Comparison of ENCODE assay signal across 7 mouse cellular contexts in genomic region chr16:42874910-42875851, GRCm38 (mm10). TPM values are rescaled to one million over a fixed set of nuclear protein-coding genes. Genes with fewer than 3 reads are reported as not detected.
DNase-seq lines count a peak whose midpoint lies in the region; ATAC-seq lines count a peak whose summit lies in the region.

No protein-coding gene starts in this region.

- H3K4me1 ChIP-seq in intestine, embryonic 15.5 days (replicated peaks), result no peaks in the 10 kb centered on the region
- peaks cover 25% of the 10 kb centered on the region for H3K4me1 ChIP-seq in midbrain, embryonic 10.5 days

- H3K4me2 ChIP-seq in intestine, embryonic 15.5 days (replicated peaks), result peak overlapping the region; percentile 58

- H3K9me3 ChIP-seq in intestine, embryonic 15.5 days, result no peaks in the 10 kb centered on the region
- no peaks in the 10 kb centered on the region for H3K9me3 ChIP-seq in midbrain, embryonic 10.5 days (replicated peaks)

- ATAC-seq in intestine, embryonic 15.5 days, result peak; percentile 95

- DNase-seq in adrenal gland, adult 2 months, result peak; percentile 99
- DNase-seq in embryo, embryonic 11.5 days (ENCODE audit: low read depth, low spot score), result peak; percentile 96
- DNase-seq in gastrocnemius, postnatal 36 days, result peak; percentile 97 to 98
- peak; percentile 99 to 100 for DNase-seq in left cerebral cortex, postnatal 25 days (ENCODE audit: low spot score in 2 of 2)
- DNase-seq in midbrain, embryonic 10.5 days (ENCODE audit: low spot score), result peak; percentile 98
- DNase-seq in right cerebral cortex, postnatal 4 days, result peak; percentile 96

- peak overlapping the region; percentile 61 for H3K9ac ChIP-seq in intestine, embryonic 15.5 days

- H3K4me3 ChIP-seq in intestine, embryonic 15.5 days (replicated peaks), result peak overlapping the region; percentile 68
- H3K4me3 ChIP-seq in midbrain, embryonic 10.5 days, result peak overlapping the region; percentile 75

- H3K36me3 ChIP-seq in intestine, embryonic 15.5 days, result no peaks in the 10 kb centered on the region
- no peaks in the 10 kb centered on the region for H3K36me3 ChIP-seq in midbrain, embryonic 10.5 days

- WGBS in intestine, embryonic 15.5 days, result under 1% methylated on average over 54 of the region's 54 CpGs
- under 1% methylated on average over 54 of the region's 54 CpGs for WGBS in midbrain, embryonic 10.5 days

- peak overlapping the region; percentile 99 for H3K27ac ChIP-seq in intestine, embryonic 15.5 days
- peak overlapping the region; percentile 98 for H3K27ac ChIP-seq in midbrain, embryonic 10.5 days (replicated peaks)

- no peaks in the 10 kb centered on the region for H3K27me3 ChIP-seq in intestine, embryonic 15.5 days (replicated peaks)
- no peaks in the 10 kb centered on the region for H3K27me3 ChIP-seq in midbrain, embryonic 10.5 days (ENCODE audit: low read depth, poor library complexity, severe bottlenecking)

- intact Hi-C loops in gastrocnemius, postnatal 36 days (cut with DNase I), result loop anchor here (10.0 kb wide), 1 partner anchor 700 kb away; no protein-coding TSS in a partner anchor
- intact Hi-C loops in left cerebral cortex, postnatal 25 days (cut with DNase I), result no loop called here

RNA-seq across cellular contexts. Expression of gene Zbtb20, which starts 0.5 kb away (rescaled TPM):
- 100 to 1,000 TPM; 113 to 128 TPM for total RNA-seq in adrenal gland, adult 2 months (2021)
- polyA plus RNA-seq in adrenal gland, adult 2 months (2012; rRNA removed), result 52.1 and 52.9 TPM in 2 replicates
- total RNA-seq in gastrocnemius, postnatal 36 days (2021), result 10 to 100 TPM; 88.0 to 95.5 TPM
- 18.8 and 21.1 TPM in 2 replicates for polyA plus RNA-seq in intestine, embryonic 15.5 days (2015; fragmentation: Nextera tagmentation; extraction: Ambion mirVana)
- 10 to 100 TPM; 43.0 to 58.8 TPM for total RNA-seq in left cerebral cortex, postnatal 25 days (2021)
- 24.5 and 37.1 TPM in 2 replicates for polyA plus RNA-seq in midbrain, embryonic 10.5 days (2016; fragmentation: Nextera tagmentation; extraction: Ambion mirVana)

Comparison
In these comparisons a context has a peak if more than half of its experiments do, and no peak if none do; other contexts are left out.
1. Peak in every context shown above with its lines: DNase-seq, ATAC-seq, H3K4me3 ChIP-seq and H3K27ac ChIP-seq.